Mouse (Mus musculus) heart, adult 9 months (tissue): ENCODE measurements around the gene Xpo1.
"Not testable (repeated sequence)": the region's sequence is repeated elsewhere in the genome, so short reads cannot be mapped to it uniquely, and the experiment has no call there.

Source experiments
- DNase-seq, 2 experiments: peaks; one replicate each; pipeline ENCODE4 v3.0.0; 2022; ENCODE audit warnings: low spot score in 2 of 2

The Xpo1 gene

DNA sequence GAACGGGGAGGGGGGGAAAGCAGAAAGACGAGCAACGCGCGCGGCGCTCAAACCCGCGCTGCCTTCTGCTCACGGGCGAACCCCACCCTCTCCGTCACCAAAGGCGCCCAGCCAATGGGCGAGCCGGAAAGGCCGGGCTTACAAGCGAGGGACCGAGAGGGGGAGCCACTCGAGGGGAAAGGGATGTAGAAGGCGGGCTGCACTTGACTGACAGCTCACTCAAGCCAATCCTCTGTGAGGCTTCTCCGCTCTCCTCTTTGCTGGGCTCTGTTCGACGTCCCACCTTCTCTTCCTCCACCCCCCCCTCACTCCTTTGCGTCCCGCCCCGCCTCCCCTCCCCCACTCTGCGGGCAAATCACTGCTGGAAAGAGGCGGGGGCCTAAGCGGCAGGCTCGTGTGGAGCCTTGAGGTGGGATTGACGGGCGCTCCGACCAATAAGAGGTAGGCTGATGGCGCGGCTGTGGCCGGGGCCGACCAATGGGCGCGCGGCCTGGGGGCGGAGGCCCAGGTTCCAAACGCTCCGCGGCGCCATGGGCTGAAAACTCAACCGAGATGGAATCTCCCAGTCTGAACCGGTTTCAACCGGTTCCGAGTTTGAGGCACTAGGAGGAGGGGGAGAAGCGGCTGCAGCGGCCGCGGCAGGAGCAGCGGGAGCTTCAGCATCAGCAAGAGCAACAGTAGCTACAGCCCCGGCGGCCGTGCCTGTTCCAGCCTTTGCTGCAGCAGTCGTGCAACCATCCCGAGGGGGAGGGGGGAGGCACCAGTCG is at the start of gene Xpo1:
TSS of gene Xpo1 (plus strand) at position 615 of the 767 bp plus-strand sequence.
- DNase-seq: peak; percentile 99

DNA sequence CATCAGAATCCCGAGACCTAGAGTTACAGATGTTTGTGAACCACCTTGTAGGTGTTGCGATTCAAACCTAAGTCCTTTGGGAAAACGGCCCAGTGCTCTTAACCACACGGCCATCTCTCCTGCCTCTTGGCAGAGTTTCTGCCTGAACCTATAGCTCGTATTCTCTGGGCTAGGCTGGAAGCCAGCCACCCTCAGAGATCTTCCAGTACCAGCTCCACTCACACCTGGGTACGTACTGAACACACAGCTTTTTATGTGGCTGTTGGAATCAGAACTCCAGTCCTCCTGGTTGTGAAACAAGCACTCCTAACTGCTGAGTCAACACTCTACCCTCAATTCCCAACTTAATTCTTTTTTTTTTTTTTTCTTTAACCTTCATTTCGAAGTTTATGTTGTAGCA is 46.1 kb upstream of the Xpo1 start:
- DNase-seq: no peak

DNA sequence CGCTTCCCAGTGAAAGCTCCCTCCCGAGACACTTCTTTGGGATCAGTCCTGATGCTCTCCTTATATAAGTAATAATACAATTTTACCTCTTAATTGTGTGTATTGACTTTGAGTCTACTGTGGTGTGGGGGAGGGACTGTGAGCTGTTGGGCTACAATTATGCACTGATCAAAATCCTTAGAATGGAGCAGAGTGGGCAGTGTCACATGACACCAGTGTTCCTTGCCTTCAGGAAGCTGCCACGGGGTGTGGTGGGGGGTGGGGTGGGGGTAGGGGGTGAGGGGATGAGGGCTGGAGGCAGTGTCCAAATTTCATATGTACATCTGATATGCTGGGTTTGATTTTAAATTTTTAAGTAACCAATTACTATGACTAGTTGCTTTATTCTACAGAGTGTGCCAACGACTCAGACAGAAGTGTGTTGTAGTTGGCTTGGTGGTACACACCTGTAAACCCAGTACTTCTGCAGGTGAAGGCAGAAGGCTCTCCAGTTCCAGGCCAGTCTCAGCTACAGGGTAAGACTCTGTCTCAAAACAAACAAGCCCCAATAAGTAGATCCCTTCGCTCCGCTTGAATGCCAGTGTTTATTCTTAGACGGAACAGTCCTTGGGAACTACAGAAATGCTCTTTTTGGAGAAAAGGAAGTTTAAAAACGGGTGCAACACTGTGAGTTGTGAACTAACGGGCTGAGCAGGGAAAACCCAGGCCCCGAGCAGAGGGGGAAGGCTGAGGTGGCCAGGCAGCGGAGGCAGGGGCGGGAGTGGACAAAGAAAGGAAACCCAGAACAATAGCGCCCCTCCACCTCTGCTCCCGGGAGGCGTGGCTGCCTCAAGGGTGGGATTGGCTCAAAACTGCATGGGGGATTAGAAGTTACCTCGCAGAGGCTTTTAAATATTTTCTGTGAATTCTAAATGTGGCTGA is 45.0 kb upstream of the Xpo1 start:
- DNase-seq: peak; percentile 63 to 76

- DNase-seq: peak; percentile 46 to 71
Measured at GRCm38 (mm10) chr11:23217430-23217829, 38.4 kb upstream of the Xpo1 start.

DNA sequence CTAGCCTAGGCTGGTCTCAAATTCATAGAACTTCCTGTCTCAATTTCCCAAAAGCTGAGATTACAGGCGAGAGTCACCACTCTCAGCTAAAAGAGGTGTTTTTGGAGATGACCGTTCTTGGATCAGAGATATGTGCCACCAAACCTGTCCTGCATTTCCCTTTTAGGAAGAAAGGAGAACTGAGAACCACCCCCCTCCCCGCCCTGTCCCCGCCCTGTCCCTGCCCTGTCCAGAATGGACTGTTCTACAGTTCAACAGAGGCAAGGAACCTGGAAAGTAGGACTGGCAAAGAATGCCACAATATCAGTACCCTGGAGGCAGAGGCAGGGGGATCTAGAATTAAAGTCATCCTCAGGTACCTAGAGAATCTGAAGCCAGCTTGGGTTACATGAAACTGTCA is 19.8 kb upstream of the Xpo1 start:
- no peak for DNase-seq

DNA sequence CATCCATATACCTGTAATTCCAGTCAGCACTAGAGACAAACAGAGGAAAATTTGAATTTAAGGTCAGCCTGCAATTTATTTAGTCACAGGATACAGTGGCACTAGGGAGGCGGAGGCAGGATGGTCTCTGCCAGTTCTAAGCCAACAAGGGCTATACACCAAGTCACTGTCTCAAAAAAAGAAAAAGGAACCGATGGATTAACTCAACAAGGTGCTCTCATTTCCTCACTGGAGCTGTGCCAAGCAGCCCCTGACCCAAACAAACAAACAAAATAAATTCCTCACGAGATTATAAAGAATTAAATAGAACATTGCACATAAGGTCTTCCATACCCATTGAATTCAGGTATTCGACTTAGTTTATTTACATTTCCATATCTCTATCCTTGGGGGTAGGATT is 1.9 kb upstream of the Xpo1 start:
- DNase-seq: no peak

GRCm38 (mm10) chr11:23254548-23254947 is 1.3 kb upstream of the Xpo1 start:
- DNase-seq: peak in 1 of 2 experiments; percentile 7

DNA sequence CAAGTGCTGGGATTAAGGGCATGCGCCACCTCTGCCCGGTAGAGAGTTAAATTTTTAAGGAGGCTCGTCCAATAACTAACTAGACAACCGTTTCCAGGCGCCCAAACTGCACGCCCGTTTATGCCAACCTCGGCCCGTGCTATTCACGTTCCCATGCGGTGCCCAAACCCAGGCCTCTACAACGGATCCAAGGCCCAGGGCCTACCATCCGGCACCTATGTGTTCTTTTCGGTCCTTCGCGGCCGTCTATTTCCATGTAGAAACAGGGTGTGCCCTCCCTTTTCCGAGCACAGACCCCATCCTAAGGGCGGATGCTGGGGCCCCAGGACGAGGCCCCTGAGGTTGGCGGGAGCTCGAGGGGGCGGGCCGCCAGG is 801 bp upstream of the Xpo1 start:
- no peak for DNase-seq

DNA sequence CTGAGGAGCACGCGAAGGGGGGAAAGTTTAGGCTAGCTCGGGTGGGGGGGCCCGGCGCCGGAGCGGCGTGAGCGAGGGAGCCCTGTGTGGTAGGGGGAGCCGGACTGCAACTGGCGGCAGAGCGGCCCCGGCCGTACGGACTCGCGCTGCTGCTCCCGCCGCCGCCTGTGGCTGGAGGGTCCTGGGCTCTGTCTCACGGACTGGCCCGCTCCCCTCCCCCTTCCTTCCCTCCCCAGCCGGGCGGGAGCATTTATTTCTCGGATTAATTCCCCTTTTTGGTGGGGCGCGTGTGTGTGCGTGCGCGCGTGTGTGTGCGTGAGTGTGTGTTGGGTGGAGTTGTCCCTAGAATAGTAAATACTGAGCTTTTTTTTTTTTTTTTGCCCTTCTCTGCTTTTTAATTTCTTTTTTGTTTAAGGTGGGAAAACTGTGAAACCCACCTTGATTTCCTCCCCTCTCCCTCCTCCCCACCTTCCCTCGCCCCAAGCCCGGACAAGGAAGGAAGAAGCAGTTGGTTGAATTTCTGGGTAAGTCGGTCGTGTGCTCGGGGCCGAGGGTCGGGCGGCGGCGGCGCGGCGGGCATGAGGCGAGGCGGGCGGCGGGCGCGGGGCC is 457 bp downstream of the Xpo1 start:
- DNase-seq: no peak

- peak; percentile 82 to 85 for DNase-seq
Measured at GRCm38 (mm10) chr11:23256803-23257704, 1.2 kb downstream of the Xpo1 start.

DNA sequence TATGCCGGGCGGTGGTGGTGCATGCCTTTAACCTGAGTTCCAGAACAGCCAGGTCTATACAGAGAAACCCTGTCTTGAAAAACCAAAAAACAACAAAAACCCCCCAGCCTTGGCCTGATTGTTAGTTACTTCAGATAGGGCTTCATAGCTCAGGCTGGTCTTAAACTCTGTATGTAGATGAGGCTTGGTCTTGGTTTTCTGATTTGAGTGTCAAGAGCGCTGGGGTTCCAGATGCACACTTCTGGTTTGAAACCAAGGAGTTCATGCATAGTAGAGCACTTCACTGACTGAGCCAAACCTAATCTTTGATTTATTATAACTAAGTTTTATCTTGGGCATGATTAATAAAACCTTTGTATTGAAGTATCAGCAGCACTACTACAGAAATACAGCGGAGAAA is 3.2 kb downstream of the Xpo1 start:
- DNase-seq: no peak

DNA sequence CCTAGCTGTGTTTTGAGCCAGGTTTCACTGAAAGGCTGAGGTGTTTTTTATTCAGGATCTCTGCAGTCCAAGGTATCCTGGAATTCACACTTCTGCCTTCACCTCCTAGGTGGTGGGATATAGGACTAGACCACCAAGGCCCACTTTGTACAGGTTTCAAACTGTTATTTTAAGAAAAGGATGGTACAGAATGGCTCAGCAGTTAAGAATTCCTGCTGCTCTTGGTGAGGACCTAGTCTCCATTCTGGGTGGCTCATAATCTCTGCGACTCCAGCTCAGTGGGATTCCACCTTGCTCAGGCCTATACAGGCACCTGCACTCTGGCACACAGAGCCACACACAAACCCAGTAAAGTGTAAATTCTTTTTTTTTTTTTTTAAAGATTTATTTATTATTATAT is 3.6 kb downstream of the Xpo1 start:
- no peak for DNase-seq

DNA sequence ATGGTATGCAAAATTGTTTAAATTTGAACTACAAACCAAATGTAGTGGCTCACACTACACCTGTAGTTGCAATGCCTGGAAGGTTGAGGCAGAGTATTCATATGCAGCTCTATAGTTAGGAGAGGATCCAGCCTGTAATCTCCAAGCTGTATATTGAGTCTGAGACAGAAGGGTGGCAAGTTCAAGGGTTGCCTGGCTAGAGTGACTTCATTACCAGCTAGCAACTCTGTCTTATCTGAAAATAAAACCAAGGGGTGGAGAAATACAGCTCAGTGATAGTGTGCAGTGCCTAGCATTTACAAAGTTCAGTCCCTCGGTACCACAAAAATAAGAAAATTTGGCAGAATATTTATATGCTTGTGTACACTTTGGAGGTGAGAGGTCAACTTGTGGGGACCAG is 4.3 kb downstream of the Xpo1 start:
- no peak for DNase-seq

GRCm38 (mm10) chr11:23261490-23261889 is 5.6 kb downstream of the Xpo1 start:
- DNase-seq: no peak

GRCm38 (mm10) chr11:23264949-23265348 is 9.1 kb downstream of the Xpo1 start:
- DNase-seq: no peak

- peak in 1 of 2 experiments; percentile 23 for DNase-seq
Measured at GRCm38 (mm10) chr11:23271770-23272724, 16.2 kb downstream of the Xpo1 start.

- no peak for DNase-seq
Measured at GRCm38 (mm10) chr11:23275780-23276179, 19.9 kb downstream of the Xpo1 start.

- DNase-seq: no peak
Measured at GRCm38 (mm10) chr11:23284469-23284868, 28.6 kb downstream of the Xpo1 start.

DNA sequence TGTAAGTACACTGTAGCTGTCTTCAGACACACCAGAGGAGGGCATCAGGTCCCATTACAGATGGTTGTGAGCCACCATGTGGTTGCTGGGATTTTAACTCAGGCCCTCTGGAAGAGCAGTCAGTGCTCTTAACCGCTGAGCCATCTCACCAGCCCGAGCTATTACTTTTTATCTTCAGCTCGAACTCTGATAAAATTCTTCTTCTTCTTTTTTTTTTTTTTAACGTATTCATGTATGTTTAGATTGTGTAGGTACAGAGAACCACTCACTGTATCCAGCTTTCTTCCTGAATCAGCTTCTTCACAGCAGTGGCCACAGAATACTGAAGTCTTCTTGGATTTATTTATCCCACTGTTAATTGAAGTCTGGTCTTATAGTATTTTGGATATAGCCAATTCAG is 33.0 kb downstream of the Xpo1 start:
- not testable (repeated sequence) for DNase-seq

DNA sequence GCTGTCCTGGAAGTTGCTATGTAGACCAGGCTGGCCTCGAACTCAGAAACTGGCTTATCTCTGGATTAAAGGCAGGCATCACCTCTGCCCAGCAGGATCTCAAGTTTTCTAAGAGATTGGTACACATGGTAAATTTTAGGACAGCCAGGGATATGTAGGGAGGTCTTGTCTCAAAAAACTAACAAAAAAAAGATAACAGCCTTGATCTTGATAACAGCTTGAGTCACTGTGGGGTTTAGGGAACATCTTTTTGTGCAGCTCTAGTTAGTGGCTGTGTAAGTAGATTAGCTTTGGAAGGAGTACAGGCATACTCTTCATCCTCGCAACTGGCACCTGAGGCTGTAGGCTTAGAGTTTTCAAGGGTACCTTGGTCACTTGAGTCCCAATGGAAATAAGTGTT is 41.5 kb downstream of the Xpo1 start:
- DNase-seq: no peak
